Mouse (Mus musculus) neural tube, embryonic 11.5 days (tissue): ENCODE results near the gene Ehd2. TPM values are rescaled to one million over a fixed set of nuclear protein-coding genes. Genes with fewer than 3 reads are reported as not detected.
A peak's percentile ranks its signal among the peaks of the same experiment; 100 is the strongest.

Source experiments
- ATAC-seq: fragments of 200-750 bp; cut with Nextera tagmentation; 2 replicates; pipeline ENCODE4 v1.8.0; 2017; ENCODE audit warnings: moderate number of reproducible peaks, mild to moderate bottlenecking, moderate TSS enrichment, moderate library complexity; ENCODE audit not compliant: insufficient read depth, low FRiP score, low TSS enrichment
- DNase-seq: peaks from one replicate; pipeline ENCODE4 v3.0.0-alpha.2; 2015; ENCODE audit warnings: low spot score
- H3K27ac ChIP-seq: fragments of 300-500 bp; sonication (generic); 2 replicates; pipeline ENCODE4 v1.5.1; 2014; ENCODE audit warnings: low read depth, mild to moderate bottlenecking, low read length
- H3K27me3 ChIP-seq: fragments of 300-500 bp; sonication (generic); 2 replicates; pipeline ENCODE4 v1.6.1; 2014; ENCODE audit warnings: mild to moderate bottlenecking, low read length, mixed read lengths; ENCODE audit not compliant: control insufficient read depth, insufficient read depth
- H3K36me3 ChIP-seq: fragments of 300-500 bp; sonication (generic); 2 replicates; pipeline ENCODE4 v1.6.1; 2014; ENCODE audit warnings: mild to moderate bottlenecking, low read length, moderate library complexity, mixed read lengths; ENCODE audit not compliant: control insufficient read depth, insufficient read depth
- H3K4me1 ChIP-seq: fragments of 300-500 bp; sonication (generic); 2 replicates; pipeline ENCODE4 v1.6.1; 2014; ENCODE audit warnings: low read length, mixed read lengths; ENCODE audit not compliant: control insufficient read depth, insufficient read depth
- H3K4me2 ChIP-seq: fragments of 300-500 bp; sonication (generic); 2 replicates; pipeline ENCODE4 v1.6.1; 2014; ENCODE audit warnings: low read depth, mild to moderate bottlenecking, moderate library complexity
- H3K4me3 ChIP-seq: fragments of 300-500 bp; sonication (generic); 2 replicates; pipeline ENCODE4 v1.5.1; 2014; ENCODE audit warnings: low read depth, low read length
- H3K9ac ChIP-seq: fragments of 300-500 bp; sonication (generic); 2 replicates; pipeline ENCODE4 v1.6.1; 2014; ENCODE audit warnings: mild to moderate bottlenecking, low read length
- H3K9me3 ChIP-seq: fragments of 300-500 bp; sonication (generic); 2 replicates; pipeline ENCODE4 v1.6.1; 2016; ENCODE audit warnings: low read length; ENCODE audit not compliant: control insufficient read depth
- WGBS: fragments of 180-500 bp; shearing (Covaris S2); extraction: QIAGEN DNeasy Blood & Tissue Kit; methylation state at CpG from one replicate; pipeline ENCODE4 v1.1.7; 2014; 5-methylcytosine and 5-hydroxymethylcytosine counted together
- polyA plus RNA-seq: library from polyadenylated mRNA; unstranded; fragments of >200 nt; fragmentation: Nextera tagmentation; extraction: Ambion mirVana; gene quantifications from 2 replicates; pipeline ENCODE4 v1.2.1, GENCODE M21; 2014

The Ehd2 gene
- polyA plus RNA-seq, 1 experiment from 2014 or later, result 11.3 TPM

DNA sequence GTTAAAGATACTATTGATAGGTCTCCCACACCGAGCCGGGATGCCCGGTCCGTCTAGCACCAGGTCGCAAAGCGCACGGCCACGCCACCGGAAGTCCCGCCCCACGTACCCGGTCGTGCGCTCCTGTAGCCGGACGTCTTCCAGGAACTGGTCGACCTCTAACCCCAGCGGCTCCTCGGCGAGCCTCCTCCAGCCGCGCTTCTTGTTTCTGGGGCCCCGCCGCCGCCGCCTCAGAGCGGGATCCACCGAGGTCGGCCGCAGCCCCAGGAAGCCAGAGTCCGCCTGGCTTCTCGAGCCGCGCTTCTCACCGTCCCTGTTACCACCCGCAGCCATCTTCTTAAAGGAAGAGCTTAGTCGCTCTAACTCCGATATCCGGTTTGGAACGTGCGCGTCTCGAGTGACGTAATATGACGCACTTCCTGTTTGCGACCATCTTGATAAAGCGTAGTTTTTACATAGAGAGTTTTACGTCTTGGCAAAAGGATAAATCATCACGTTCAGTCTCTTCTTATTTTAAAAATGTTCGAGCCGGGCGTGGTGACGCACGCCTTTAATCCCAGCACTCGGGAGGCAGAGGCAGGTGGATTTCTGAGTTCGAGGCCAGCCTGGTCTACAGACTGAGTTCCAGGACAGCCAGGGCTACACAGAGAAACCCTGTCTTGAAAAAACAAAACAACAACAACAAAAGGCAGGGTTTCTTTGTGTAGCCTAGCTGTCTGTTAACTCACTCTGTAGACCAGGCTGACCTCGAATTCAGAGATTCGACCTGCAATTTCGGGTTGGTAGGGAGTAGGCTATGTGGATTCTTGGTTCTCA, 21.4 kb downstream of the Ehd2 start, which contains the start of gene Nop53:
Gene Nop53 (minus strand): TSS at position 354 of the 816 bp plus-strand sequence.
- Histone ChIP-seq H3K27me3 (no peaks in the 10 kb centered on the region), H3K4me2 (peak within 1 kb of the TSS; percentile 90), H3K9ac (peak within 1 kb of the TSS; percentile 75), H3K36me3 (peaks cover 13% of the 10 kb centered on the region), H3K27ac (peak within 1 kb of the TSS; percentile 87), H3K4me1 (peaks cover 12% of the 10 kb centered on the region), H3K4me3 (peak within 1 kb of the TSS; percentile 70), H3K9me3 (no peaks in the 10 kb centered on the region)
- DNase-seq (peak; percentile 93), ATAC-seq (peak; percentile 96)
- 2% methylated on average over 59 of the region's 59 CpGs for WGBS

DNA sequence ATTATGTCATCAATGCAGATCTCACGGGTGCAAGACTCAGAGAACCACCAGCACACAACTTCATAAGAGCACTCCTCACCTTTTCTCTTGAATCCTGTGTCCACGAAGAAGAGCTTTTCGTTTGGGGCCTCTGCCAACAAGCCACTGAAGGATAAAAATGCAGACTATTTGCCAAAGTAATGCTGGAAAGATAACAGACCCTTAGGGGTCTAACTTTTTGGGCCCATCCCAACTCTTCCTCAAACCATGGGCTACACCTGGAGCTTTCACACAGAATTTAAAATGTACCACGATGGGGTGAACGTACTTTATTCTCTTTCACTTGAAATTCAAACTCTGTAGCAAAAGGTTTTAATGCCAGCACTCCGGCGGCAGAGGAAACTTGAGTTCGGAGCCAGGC, 22.2 kb downstream of the Ehd2 start:
- H3K4me3 ChIP-seq, result peak overlapping the region; percentile 70
- peak overlapping the region; percentile 90 for H3K4me2 ChIP-seq
- DNase-seq (no peak), ATAC-seq (no peak)
- 12% methylated on average over 8 of the region's 8 CpGs for WGBS
- peak overlapping the region; percentile 75 for H3K9ac ChIP-seq
- no peak overlapping the region for H3K27ac ChIP-seq
- H3K27me3 ChIP-seq, result no peaks in the 10 kb centered on the region
- H3K9me3 ChIP-seq, result no peaks in the 10 kb centered on the region
- H3K4me1 ChIP-seq, result peaks cover 12% of the 10 kb centered on the region
- H3K36me3 ChIP-seq, result peaks cover 18% of the 10 kb centered on the region

DNA sequence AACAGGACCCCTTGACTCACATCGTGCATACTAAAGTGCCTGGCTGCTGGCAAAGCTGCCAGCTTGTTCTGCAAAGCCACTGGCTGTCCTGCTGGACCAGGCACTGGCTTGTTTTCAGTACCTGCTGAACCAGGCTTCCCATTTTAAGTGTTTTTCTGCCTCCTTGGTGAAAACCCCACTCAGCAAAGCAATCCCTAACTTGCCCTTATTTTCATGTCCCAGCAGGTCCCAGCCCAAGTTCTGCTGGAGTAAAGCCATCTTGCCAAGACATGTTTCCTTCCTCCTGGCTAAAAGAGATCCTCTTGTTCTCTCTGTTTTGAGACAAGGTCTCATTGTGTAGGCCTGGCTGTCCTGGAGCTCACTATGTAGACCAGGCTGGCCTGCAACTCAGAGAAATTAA, 23.1 kb downstream of the Ehd2 start:
- DNase-seq (no peak), ATAC-seq (no peak)
- Histone ChIP-seq H3K27me3 (no peaks in the 10 kb centered on the region), H3K27ac (no peak overlapping the region), H3K9me3 (no peaks in the 10 kb centered on the region), H3K4me1 (peaks cover 12% of the 10 kb centered on the region), H3K4me2 (peak overlapping the region; percentile 90; the same call in 1 of the 2 replicates), H3K36me3 (peaks cover 26% of the 10 kb centered on the region), H3K4me3 (no peak overlapping the region), H3K9ac (0 out of 2 replicates have a peak overlapping the region, but pooled peaks have one; percentile 18)
- 92% methylated on average over 1 of the region's 1 CpGs for WGBS

DNA sequence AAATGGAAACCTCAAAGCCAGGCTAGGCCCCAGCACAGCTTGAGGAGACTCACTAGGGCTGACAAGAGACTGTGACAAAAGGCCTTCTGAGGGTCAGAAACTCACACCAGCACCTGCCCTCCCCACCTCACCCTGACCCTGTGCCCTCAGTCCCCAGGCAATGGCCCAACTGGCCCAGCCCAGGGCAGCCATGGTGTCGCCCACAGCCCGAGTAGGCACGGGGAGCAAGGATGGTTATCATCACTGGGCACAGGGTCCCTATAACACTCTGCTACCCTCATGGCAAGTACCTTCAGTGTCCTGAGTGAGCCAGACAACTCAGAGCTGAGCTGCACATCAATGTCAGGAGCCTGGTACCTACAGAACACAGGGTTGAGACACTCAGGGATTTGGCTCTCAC, 28.7 kb downstream of the Ehd2 start:
- H3K36me3 ChIP-seq, result peaks cover 45% of the 10 kb centered on the region

DNA sequence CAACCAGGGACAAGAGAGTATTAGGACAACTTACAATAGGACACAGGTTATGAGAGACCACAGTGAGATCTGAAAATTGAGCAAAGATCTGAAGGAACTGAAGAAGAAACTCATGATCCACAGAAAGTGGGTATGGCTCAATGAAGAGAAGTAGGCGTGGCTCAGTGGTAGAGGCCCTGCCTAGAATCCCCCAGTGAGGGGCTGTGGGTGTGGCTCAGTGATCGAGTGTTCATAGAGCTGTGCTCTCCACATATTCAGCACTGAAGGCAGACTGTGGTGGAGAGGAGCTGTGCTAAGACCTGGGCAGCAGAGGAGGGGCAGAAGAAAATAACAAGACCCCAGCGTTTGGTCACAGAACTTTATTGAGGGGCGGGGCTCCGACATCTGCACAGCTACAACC, 29.9 kb downstream of the Ehd2 start:
- WGBS, result 84% methylated on average over 5 of the region's 5 CpGs
- Histone ChIP-seq H3K4me1 (no peaks in the 10 kb centered on the region), H3K36me3 (peaks cover 41% of the 10 kb centered on the region), H3K27me3 (no peaks in the 10 kb centered on the region), H3K27ac (no peak overlapping the region), H3K4me2 (no peak overlapping the region), H3K9me3 (no peaks in the 10 kb centered on the region), H3K4me3 (no peak overlapping the region), H3K9ac (no peak overlapping the region)
- DNase-seq (no peak), ATAC-seq (no peak)

More for the DNA sequence above, 28.7 kb downstream of the Ehd2 start:
- H3K27ac ChIP-seq, result no peak overlapping the region
- DNase-seq, result no peak
- no peak overlapping the region for H3K4me2 ChIP-seq
- 98% methylated on average over 3 of the region's 3 CpGs for WGBS
- H3K4me1 ChIP-seq, result no peaks in the 10 kb centered on the region
- no peak for ATAC-seq
- H3K9me3 ChIP-seq, result no peaks in the 10 kb centered on the region
- H3K4me3 ChIP-seq, result no peak overlapping the region
- H3K9ac ChIP-seq, result no peak overlapping the region
- no peaks in the 10 kb centered on the region for H3K27me3 ChIP-seq

DNA sequence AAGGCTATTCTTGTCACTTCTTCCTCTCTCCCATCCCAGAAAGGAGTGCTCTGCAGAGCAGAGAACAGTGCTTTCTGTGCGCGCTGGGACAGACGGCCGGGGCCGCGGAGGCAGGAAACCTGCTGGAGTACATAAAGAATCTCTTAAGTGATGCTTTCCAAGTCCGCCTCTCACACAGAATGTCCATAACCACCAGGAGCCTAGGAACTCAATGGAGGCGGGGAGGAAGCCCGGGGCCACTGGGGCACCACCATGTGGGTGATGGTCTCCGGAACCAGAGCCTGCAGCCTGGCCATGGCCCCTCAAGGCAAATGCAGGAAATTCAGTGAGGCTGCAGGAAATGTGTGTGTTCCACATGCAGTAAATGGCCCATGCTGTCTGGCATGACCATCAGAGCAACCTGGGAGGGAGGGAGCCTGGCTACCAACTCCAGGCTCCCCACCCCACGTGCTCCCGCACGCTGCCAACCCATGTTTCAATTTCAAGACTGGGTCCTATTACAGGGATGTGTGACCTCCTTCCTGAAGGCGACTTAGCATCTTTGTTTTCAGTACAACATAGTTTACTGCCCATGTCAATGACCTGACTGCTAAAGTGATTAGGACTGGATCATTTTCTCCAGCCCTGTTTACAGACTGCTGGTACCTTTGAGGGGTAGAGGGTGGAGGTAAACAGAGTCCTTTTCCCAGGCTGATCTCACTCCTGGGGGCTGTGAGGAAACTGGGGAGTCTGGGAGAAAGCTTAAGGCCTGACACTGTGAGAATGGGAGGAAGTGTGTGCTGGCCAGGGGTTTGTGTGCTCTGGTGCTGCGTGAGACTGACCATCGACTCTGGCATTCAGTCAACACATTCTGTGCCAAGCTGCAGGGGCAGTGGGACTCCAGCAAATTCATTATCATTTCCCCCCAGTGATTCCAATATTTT, 33.7 kb downstream of the Ehd2 start:
- 49% methylated on average over 16 of the region's 16 CpGs for WGBS
- no peaks in the 10 kb centered on the region for H3K4me1 ChIP-seq
- H3K4me2 ChIP-seq, result no peak overlapping the region
- no peak overlapping the region for H3K27ac ChIP-seq
- no peak for DNase-seq
- H3K9me3 ChIP-seq, result no peaks in the 10 kb centered on the region
- no peak overlapping the region for H3K9ac ChIP-seq
- ATAC-seq, result no peak
- no peaks in the 10 kb centered on the region for H3K27me3 ChIP-seq
- peaks cover 17% of the 10 kb centered on the region for H3K36me3 ChIP-seq
- H3K4me3 ChIP-seq, result no peak overlapping the region

DNA sequence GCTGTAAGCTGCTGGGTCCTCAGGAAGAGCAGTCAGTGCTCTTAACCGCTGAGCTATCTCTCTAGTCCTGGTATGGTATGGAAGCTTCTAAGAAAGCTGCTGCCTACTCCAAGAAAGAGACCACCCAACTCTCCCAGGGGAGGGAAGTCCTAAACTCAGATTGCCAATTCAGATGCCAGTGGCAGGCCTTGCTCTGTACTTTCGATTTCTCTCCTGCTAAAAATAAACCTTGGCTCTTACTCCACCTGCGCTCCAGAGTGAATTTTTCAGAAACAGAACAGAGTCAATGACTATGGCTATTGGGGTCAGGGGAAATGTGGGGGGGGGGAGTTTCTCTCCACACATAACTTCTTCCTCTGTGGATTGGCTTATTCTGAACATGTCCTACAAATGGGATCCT, 35.7 kb downstream of the Ehd2 start:
- no peak for ATAC-seq
- WGBS, result 84% methylated on average over 3 of the region's 3 CpGs
- Histone ChIP-seq H3K27me3 (no peaks in the 10 kb centered on the region), H3K9ac (no peak overlapping the region), H3K4me2 (no peak overlapping the region), H3K4me1 (no peaks in the 10 kb centered on the region), H3K27ac (no peak overlapping the region), H3K9me3 (no peaks in the 10 kb centered on the region), H3K36me3 (no peaks in the 10 kb centered on the region; the same call in none of the 2 replicates), H3K4me3 (no peak overlapping the region)
- no peak for DNase-seq

DNA sequence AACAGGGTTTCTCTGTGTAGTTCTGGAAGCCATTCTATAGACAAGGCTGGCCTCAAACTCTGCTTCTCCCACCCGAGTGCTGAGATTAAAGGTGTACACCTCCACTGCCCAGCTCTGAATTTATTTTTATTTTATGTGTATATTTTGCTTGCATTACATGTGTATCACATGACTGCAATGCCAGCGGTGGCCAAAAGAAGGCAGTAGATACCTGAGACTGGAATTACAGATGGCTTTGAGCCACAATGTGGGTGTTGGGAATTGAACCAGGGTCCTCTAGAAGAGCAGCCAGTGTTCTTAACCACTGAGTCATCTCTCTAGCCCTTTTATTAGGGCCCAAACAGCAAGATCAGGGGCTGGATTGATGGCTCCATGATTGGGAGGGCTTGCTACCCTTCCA, 36.8 kb downstream of the Ehd2 start:
- H3K4me3 ChIP-seq, result no peak overlapping the region
- H3K4me1 ChIP-seq, result no peaks in the 10 kb centered on the region
- ATAC-seq, result no peak
- H3K27me3 ChIP-seq, result no peaks in the 10 kb centered on the region
- H3K9me3 ChIP-seq, result no peaks in the 10 kb centered on the region
- H3K36me3 ChIP-seq, result no peaks in the 10 kb centered on the region; the same call in 1 of the 2 replicates
- 57% methylated on average over 2 of the region's 2 CpGs for WGBS
- H3K4me2 ChIP-seq, result no peak overlapping the region
- no peak overlapping the region for H3K27ac ChIP-seq
- no peak for DNase-seq
- no peak overlapping the region for H3K9ac ChIP-seq
